Mouse (Mus musculus): ENCODE results near the gene Pter. TPM values are rescaled to one million over a fixed set of nuclear protein-coding genes. Genes with fewer than 3 reads are reported as not detected.
A peak's percentile ranks its signal among the peaks of the same experiment; 100 is the strongest.

Gene Pter
- polyA plus RNA-seq, 1 experiment from 2014 or later = 10.1 TPM

GRCm38 (mm10) chr2:13011973-13012372 is 88.1 kb downstream of the Pter start:
- H3K4me2 ChIP-seq (replicated peaks; ENCODE audit: low read depth, low read length) = peak overlapping the region; percentile 97; the same call in 1 of the 2 replicates

DNA sequence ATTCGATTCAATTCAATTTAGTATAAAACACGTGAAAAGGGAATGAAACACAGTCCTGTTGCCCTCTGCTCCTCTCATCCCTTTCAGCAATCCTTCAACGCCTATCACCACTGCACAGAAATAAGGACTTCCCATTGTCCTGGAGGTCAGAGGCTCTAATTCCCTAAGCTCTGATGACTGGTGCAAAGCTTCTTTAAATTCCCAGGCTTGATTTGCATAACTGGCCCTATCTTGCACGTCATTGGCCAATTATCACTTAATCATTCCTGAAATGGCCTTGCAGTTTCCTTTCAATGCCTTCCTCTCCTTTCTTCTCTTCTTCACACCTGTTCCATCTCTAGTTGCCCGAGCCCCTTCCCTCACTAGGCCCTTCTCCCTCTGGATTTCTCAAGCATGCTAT is 94.5 kb downstream of the Pter start:
- 32% methylated on average over 5 of the region's 5 CpGs for WGBS
- Histone ChIP-seq H3K27ac (ENCODE audit: low read depth, low read length) (no peak overlapping the region), H3K4me2 (replicated peaks; ENCODE audit: low read depth, low read length) (no peak overlapping the region), H3K9me3 (ENCODE audit: control insufficient read depth, low read length) (no peaks in the 10 kb centered on the region), H3K27me3 (ENCODE audit: control insufficient read depth, insufficient read depth, low read length) (no peaks in the 10 kb centered on the region; the same call in 1 of the 2 replicates), H3K4me3 (ENCODE audit: low read depth, low read length) (no peak overlapping the region), H3K36me3 (ENCODE audit: control insufficient read depth, insufficient read depth, low read length) (no peaks in the 10 kb centered on the region), H3K9ac (ENCODE audit: low read depth, low read length) (no peak overlapping the region), H3K4me1 (replicated peaks; ENCODE audit: control insufficient read depth, insufficient read depth, low read length) (no peaks in the 10 kb centered on the region)
- DNase-seq (ENCODE audit: low spot score) (no peak), ATAC-seq (ENCODE audit: low FRiP score) (no peak)

More at GRCm38 (mm10) chr2:13011973-13012372, 88.1 kb downstream of the Pter start:
- Histone ChIP-seq H3K9ac (ENCODE audit: low read depth, low read length) (no peak overlapping the region), H3K9me3 (ENCODE audit: control insufficient read depth, low read length) (no peaks in the 10 kb centered on the region), H3K4me1 (replicated peaks; ENCODE audit: control insufficient read depth, insufficient read depth, low read length) (0 out of 2 replicates have a peak, but pooled peaks cover 7% of the 10 kb centered on the region), H3K27me3 (ENCODE audit: control insufficient read depth, insufficient read depth, low read length) (peaks cover 27% of the 10 kb centered on the region), H3K36me3 (ENCODE audit: control insufficient read depth, insufficient read depth, low read length) (no peaks in the 10 kb centered on the region), H3K4me3 (ENCODE audit: low read depth, low read length) (no peak overlapping the region), H3K27ac (ENCODE audit: low read depth, low read length) (no peak overlapping the region)
- WGBS = 31% methylated on average over 3 of the region's 3 CpGs
- peak; percentile 7 for DNase-seq (ENCODE audit: low spot score)
- no peak for ATAC-seq (ENCODE audit: low FRiP score)

- Histone ChIP-seq H3K9me3 (ENCODE audit: control insufficient read depth, low read length) (no peaks in the 10 kb centered on the region), H3K9ac (ENCODE audit: low read depth, low read length) (no peak overlapping the region), H3K4me2 (replicated peaks; ENCODE audit: low read depth, low read length) (no peak overlapping the region), H3K27ac (ENCODE audit: low read depth, low read length) (no peak overlapping the region), H3K27me3 (ENCODE audit: control insufficient read depth, insufficient read depth, low read length) (no peaks in the 10 kb centered on the region; the same call in 1 of the 2 replicates), H3K4me1 (replicated peaks; ENCODE audit: control insufficient read depth, insufficient read depth, low read length) (no peaks in the 10 kb centered on the region), H3K36me3 (ENCODE audit: control insufficient read depth, insufficient read depth, low read length) (no peaks in the 10 kb centered on the region), H3K4me3 (ENCODE audit: low read depth, low read length) (no peak overlapping the region)
- no peak for ATAC-seq (ENCODE audit: low FRiP score)
- 86% methylated on average over 1 of the region's 1 CpGs for WGBS
- no peak for DNase-seq (ENCODE audit: low spot score)
These were observed 95.0 kb downstream of the Pter start for GRCm38 (mm10) chr2:13018861-13019260.

- no peak for DNase-seq (ENCODE audit: low spot score)
- 86% methylated on average over 3 of the region's 3 CpGs for WGBS
- H3K9ac ChIP-seq (ENCODE audit: low read depth, low read length) = no peak overlapping the region
- H3K36me3 ChIP-seq (ENCODE audit: control insufficient read depth, insufficient read depth, low read length) = no peaks in the 10 kb centered on the region
- H3K27me3 ChIP-seq (ENCODE audit: control insufficient read depth, insufficient read depth, low read length) = no peaks in the 10 kb centered on the region
- H3K4me1 ChIP-seq (replicated peaks; ENCODE audit: control insufficient read depth, insufficient read depth, low read length) = no peaks in the 10 kb centered on the region
- H3K9me3 ChIP-seq (ENCODE audit: control insufficient read depth, low read length) = no peaks in the 10 kb centered on the region
- H3K27ac ChIP-seq (ENCODE audit: low read depth, low read length) = no peak overlapping the region
- H3K4me3 ChIP-seq (ENCODE audit: low read depth, low read length) = no peak overlapping the region
- H3K4me2 ChIP-seq (replicated peaks; ENCODE audit: low read depth, low read length) = no peak overlapping the region
- no peak for ATAC-seq (ENCODE audit: low FRiP score)
These were observed 114.9 kb downstream of the Pter start for GRCm38 (mm10) chr2:13038772-13039171.

GRCm38 (mm10) chr2:13039785-13040184 is 115.9 kb downstream of the Pter start:
- H3K4me1 ChIP-seq (replicated peaks; ENCODE audit: control insufficient read depth, insufficient read depth, low read length) = no peaks in the 10 kb centered on the region
- no peaks in the 10 kb centered on the region for H3K9me3 ChIP-seq (ENCODE audit: control insufficient read depth, low read length)
- 89% methylated on average over 4 of the region's 4 CpGs for WGBS
- DNase-seq (ENCODE audit: low spot score) (no peak), ATAC-seq (ENCODE audit: low FRiP score) (no peak)
- no peaks in the 10 kb centered on the region for H3K36me3 ChIP-seq (ENCODE audit: control insufficient read depth, insufficient read depth, low read length)
- H3K4me3 ChIP-seq (ENCODE audit: low read depth, low read length) = no peak overlapping the region
- H3K27ac ChIP-seq (ENCODE audit: low read depth, low read length) = no peak overlapping the region
- no peak overlapping the region for H3K4me2 ChIP-seq (replicated peaks; ENCODE audit: low read depth, low read length)
- no peaks in the 10 kb centered on the region for H3K27me3 ChIP-seq (ENCODE audit: control insufficient read depth, insufficient read depth, low read length)
- no peak overlapping the region for H3K9ac ChIP-seq (ENCODE audit: low read depth, low read length)

DNA sequence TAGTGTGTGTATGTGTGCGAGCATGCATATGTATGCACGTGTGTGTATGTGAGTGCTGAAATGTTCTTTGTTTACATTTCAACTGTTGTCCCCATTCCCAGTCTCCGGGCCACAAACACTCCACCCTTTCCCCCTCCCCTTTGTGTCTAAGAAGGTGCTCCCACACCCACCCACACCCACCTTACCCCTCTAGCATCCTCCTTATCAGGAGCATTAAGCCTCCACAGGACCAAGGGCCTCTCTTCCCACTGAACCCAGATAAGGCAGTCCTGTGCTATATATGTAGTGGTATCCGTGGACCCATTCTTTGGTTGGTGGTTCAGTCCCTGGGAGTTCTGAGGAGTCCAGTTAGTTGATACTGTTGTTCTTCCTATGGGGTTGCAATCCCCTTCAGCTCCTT is 120.7 kb downstream of the Pter start:
- Histone ChIP-seq H3K9ac (ENCODE audit: low read depth, low read length) (no peak overlapping the region), H3K4me2 (replicated peaks; ENCODE audit: low read depth, low read length) (no peak overlapping the region), H3K36me3 (ENCODE audit: control insufficient read depth, insufficient read depth, low read length) (no peaks in the 10 kb centered on the region), H3K9me3 (ENCODE audit: control insufficient read depth, low read length) (no peaks in the 10 kb centered on the region), H3K27ac (ENCODE audit: low read depth, low read length) (no peak overlapping the region), H3K4me1 (replicated peaks; ENCODE audit: control insufficient read depth, insufficient read depth, low read length) (no peaks in the 10 kb centered on the region), H3K27me3 (ENCODE audit: control insufficient read depth, insufficient read depth, low read length) (no peaks in the 10 kb centered on the region), H3K4me3 (ENCODE audit: low read depth, low read length) (no peak overlapping the region)
- DNase-seq (ENCODE audit: low spot score) (no peak), ATAC-seq (ENCODE audit: low FRiP score) (no peak)
- WGBS = 92% methylated on average over 4 of the region's 4 CpGs

- Histone ChIP-seq H3K4me1 (replicated peaks; ENCODE audit: control insufficient read depth, insufficient read depth, low read length) (no peaks in the 10 kb centered on the region), H3K9ac (ENCODE audit: low read depth, low read length) (no peak overlapping the region), H3K4me2 (replicated peaks; ENCODE audit: low read depth, low read length) (no peak overlapping the region), H3K9me3 (ENCODE audit: control insufficient read depth, low read length) (no peaks in the 10 kb centered on the region), H3K36me3 (ENCODE audit: control insufficient read depth, insufficient read depth, low read length) (no peaks in the 10 kb centered on the region), H3K27me3 (ENCODE audit: control insufficient read depth, insufficient read depth, low read length) (no peaks in the 10 kb centered on the region), H3K4me3 (ENCODE audit: low read depth, low read length) (no peak overlapping the region), H3K27ac (ENCODE audit: low read depth, low read length) (no peak overlapping the region)
- DNase-seq (ENCODE audit: low spot score) (no peak), ATAC-seq (ENCODE audit: low FRiP score) (no peak)
- WGBS = 88% methylated on average over 6 of the region's 6 CpGs
These were observed 124.8 kb downstream of the Pter start for GRCm38 (mm10) chr2:13048649-13049048.

Other genes with a start within 250 kb of the Pter start
- gene C1ql3, start 87.8 kb downstream of the Pter start, polyA plus RNA-seq (2014; fragmentation: Nextera tagmentation; extraction: Ambion mirVana) = 7.9 and 8.3 TPM in 2 replicates

Data from hindbrain, embryonic 11.5 days (tissue).